In the genomic region with DNA sequence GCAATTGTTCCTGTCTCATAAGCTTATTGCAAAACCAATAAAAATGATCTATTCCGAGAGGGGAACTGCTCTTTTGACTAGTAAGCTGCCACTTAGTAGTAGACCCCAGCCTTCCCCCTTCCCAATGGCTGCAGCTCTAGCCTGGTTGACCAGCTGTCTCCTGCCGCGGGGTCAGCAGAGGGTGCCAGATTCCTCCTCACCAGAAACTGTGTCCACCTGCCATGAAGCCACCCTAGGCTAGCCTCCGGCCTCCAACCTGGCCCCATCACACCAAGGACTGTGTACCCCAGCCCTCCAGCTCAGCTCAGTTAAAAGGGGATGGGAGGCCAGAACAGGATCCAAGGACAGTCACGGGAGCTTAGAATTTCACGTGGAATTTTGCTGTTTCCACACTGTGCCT, we compare ENCODE assay signal across 20 mouse cellular contexts.
"Had no signal": no experiment of that assay in that cellular context is flagged by ENCODE, and none has a peak within 500 bp of the region (broad histone marks: within the 10 kb centered on the region; RNA-seq: fewer than 3 reads in every experiment).

No protein-coding gene starts in this region.

- H3K36me3 ChIP-seq: hindbrain, embryonic 13.5 days; hindbrain, embryonic 15.5 days; limb, embryonic 13.5 days; limb, embryonic 15.5 days; liver, embryonic 12.5 days had no signal

- H3K9ac ChIP-seq: forebrain, postnatal 0 days; hindbrain, embryonic 13.5 days; hindbrain, embryonic 15.5 days; limb, embryonic 13.5 days; limb, embryonic 15.5 days; liver, embryonic 12.5 days had no signal

- ATAC-seq: forebrain, postnatal 0 days; hindbrain, postnatal 0 days; intestine, embryonic 16.5 days; liver, embryonic 12.5 days had no signal

- H3K9me3 ChIP-seq: hindbrain, embryonic 13.5 days; hindbrain, embryonic 15.5 days; limb, embryonic 13.5 days; limb, embryonic 15.5 days; liver, embryonic 12.5 days had no signal

- DNase-seq: forebrain, postnatal 0 days; gastrocnemius, postnatal 14 days; gastrocnemius, postnatal 36 days; heart, adult 18-20 months; heart, postnatal 36 days; kidney, adult 18-20 months; kidney, adult 8-10 months; kidney, postnatal 14 days; kidney, postnatal 36 days; layer of hippocampus, adult 9-11 months; layer of hippocampus, postnatal 36 days; left cerebral cortex, postnatal 4 days had no signal

- H3K4me3 ChIP-seq: hindbrain, embryonic 13.5 days; hindbrain, embryonic 15.5 days; limb, embryonic 13.5 days; limb, embryonic 15.5 days; liver, embryonic 12.5 days had no signal

- H3K27ac ChIP-seq: hindbrain, embryonic 13.5 days; hindbrain, embryonic 15.5 days; hindbrain, postnatal 0 days; limb, embryonic 13.5 days; limb, embryonic 15.5 days; liver, embryonic 12.5 days had no signal

- H3K4me2 ChIP-seq: heart, embryonic 11.5 days; hindbrain, embryonic 13.5 days; hindbrain, embryonic 15.5 days; limb, embryonic 13.5 days; limb, embryonic 15.5 days; liver, embryonic 12.5 days had no signal
